Mouse (Mus musculus): ENCODE data around the gene Tsc22d3. TPM values are rescaled to one million over a fixed set of nuclear protein-coding genes. Genes with fewer than 3 reads are reported as not detected.

The Tsc22d3 gene
- polyA plus RNA-seq, 1 experiment from 2014 or later = 104 TPM

- ATAC-seq = no peak
- H3K4me2 ChIP-seq (ENCODE audit: low read length) = no peak overlapping the region
- no peak overlapping the region for H3K27ac ChIP-seq (ENCODE audit: low read length)
Measured at GRCm38 (mm10) chrX:140538649-140539048, 61.8 kb downstream of the Tsc22d3 start.

GRCm38 (mm10) chrX:140537662-140538061 is 62.8 kb downstream of the Tsc22d3 start:
- H3K9ac ChIP-seq (replicated peaks; ENCODE audit: low read depth, low read length) = no peak overlapping the region
- H3K4me2 ChIP-seq (ENCODE audit: low read length) = no peak overlapping the region
- no peaks in the 10 kb centered on the region for H3K27me3 ChIP-seq (replicated peaks; ENCODE audit: control insufficient read depth, insufficient read depth, low read length)
- no peaks in the 10 kb centered on the region for H3K36me3 ChIP-seq (ENCODE audit: control insufficient read depth, insufficient read depth)
- H3K27ac ChIP-seq (ENCODE audit: low read length) = no peak overlapping the region
- H3K4me3 ChIP-seq (replicated peaks; ENCODE audit: low read length) = no peak overlapping the region
- peaks cover 6% of the 10 kb centered on the region; the same call in 1 of the 2 replicates for H3K4me1 ChIP-seq (replicated peaks; ENCODE audit: control insufficient read depth, insufficient read depth, low read length)
- WGBS = 50% methylated on average over 6 of the region's 6 CpGs
- no peaks in the 10 kb centered on the region for H3K9me3 ChIP-seq (ENCODE audit: control insufficient read depth, low read length)
- ATAC-seq = no peak

More at GRCm38 (mm10) chrX:140538649-140539048, 61.8 kb downstream of the Tsc22d3 start:
- Histone ChIP-seq H3K4me1 (replicated peaks; ENCODE audit: control insufficient read depth, insufficient read depth, low read length) (peaks cover 6% of the 10 kb centered on the region; the same call in 1 of the 2 replicates), H3K36me3 (ENCODE audit: control insufficient read depth, insufficient read depth) (no peaks in the 10 kb centered on the region), H3K9me3 (ENCODE audit: control insufficient read depth, low read length) (no peaks in the 10 kb centered on the region), H3K9ac (replicated peaks; ENCODE audit: low read depth, low read length) (no peak overlapping the region), H3K4me3 (replicated peaks; ENCODE audit: low read length) (no peak overlapping the region), H3K27me3 (replicated peaks; ENCODE audit: control insufficient read depth, insufficient read depth, low read length) (no peaks in the 10 kb centered on the region)
- WGBS = 79% methylated on average over 2 of the region's 2 CpGs

GRCm38 (mm10) chrX:140535487-140535886 is 65.0 kb downstream of the Tsc22d3 start:
- no peak overlapping the region for H3K27ac ChIP-seq (ENCODE audit: low read length)
- H3K4me1 ChIP-seq (replicated peaks; ENCODE audit: control insufficient read depth, insufficient read depth, low read length) = no peaks in the 10 kb centered on the region
- H3K9ac ChIP-seq (replicated peaks; ENCODE audit: low read depth, low read length) = no peak overlapping the region
- no peak overlapping the region for H3K4me3 ChIP-seq (replicated peaks; ENCODE audit: low read length)
- H3K27me3 ChIP-seq (replicated peaks; ENCODE audit: control insufficient read depth, insufficient read depth, low read length) = no peaks in the 10 kb centered on the region
- no peaks in the 10 kb centered on the region for H3K9me3 ChIP-seq (ENCODE audit: control insufficient read depth, low read length)
- H3K36me3 ChIP-seq (ENCODE audit: control insufficient read depth, insufficient read depth) = no peaks in the 10 kb centered on the region
- no peak for ATAC-seq
- 62% methylated on average over 1 of the region's 1 CpGs for WGBS
- no peak overlapping the region for H3K4me2 ChIP-seq (ENCODE audit: low read length)

- Histone ChIP-seq H3K9ac (replicated peaks; ENCODE audit: low read depth, low read length) (no peak overlapping the region), H3K27me3 (replicated peaks; ENCODE audit: control insufficient read depth, insufficient read depth, low read length) (no peaks in the 10 kb centered on the region), H3K4me3 (replicated peaks; ENCODE audit: low read length) (no peak overlapping the region), H3K36me3 (ENCODE audit: control insufficient read depth, insufficient read depth) (no peaks in the 10 kb centered on the region), H3K9me3 (ENCODE audit: control insufficient read depth, low read length) (no peaks in the 10 kb centered on the region), H3K4me2 (ENCODE audit: low read length) (no peak overlapping the region), H3K27ac (ENCODE audit: low read length) (no peak overlapping the region), H3K4me1 (replicated peaks; ENCODE audit: control insufficient read depth, insufficient read depth, low read length) (no peaks in the 10 kb centered on the region)
- WGBS = 56% methylated on average over 3 of the region's 3 CpGs
- no peak for ATAC-seq
Measured at GRCm38 (mm10) chrX:140534306-140534705, 66.2 kb downstream of the Tsc22d3 start.

GRCm38 (mm10) chrX:140532325-140532724 is 68.1 kb downstream of the Tsc22d3 start:
- Histone ChIP-seq H3K36me3 (ENCODE audit: control insufficient read depth, insufficient read depth) (no peaks in the 10 kb centered on the region), H3K4me1 (replicated peaks; ENCODE audit: control insufficient read depth, insufficient read depth, low read length) (no peaks in the 10 kb centered on the region), H3K9ac (replicated peaks; ENCODE audit: low read depth, low read length) (no peak overlapping the region), H3K27me3 (replicated peaks; ENCODE audit: control insufficient read depth, insufficient read depth, low read length) (no peaks in the 10 kb centered on the region), H3K27ac (ENCODE audit: low read length) (no peak overlapping the region), H3K4me3 (replicated peaks; ENCODE audit: low read length) (no peak overlapping the region), H3K9me3 (ENCODE audit: control insufficient read depth, low read length) (no peaks in the 10 kb centered on the region), H3K4me2 (ENCODE audit: low read length) (no peak overlapping the region)
- 84% methylated on average over 6 of the region's 6 CpGs for WGBS
- no peak for ATAC-seq

- Histone ChIP-seq H3K4me3 (replicated peaks; ENCODE audit: low read length) (no peak overlapping the region), H3K4me1 (replicated peaks; ENCODE audit: control insufficient read depth, insufficient read depth, low read length) (no peaks in the 10 kb centered on the region), H3K9ac (replicated peaks; ENCODE audit: low read depth, low read length) (no peak overlapping the region), H3K4me2 (ENCODE audit: low read length) (no peak overlapping the region), H3K36me3 (ENCODE audit: control insufficient read depth, insufficient read depth) (no peaks in the 10 kb centered on the region), H3K27ac (ENCODE audit: low read length) (no peak overlapping the region), H3K27me3 (replicated peaks; ENCODE audit: control insufficient read depth, insufficient read depth, low read length) (no peaks in the 10 kb centered on the region), H3K9me3 (ENCODE audit: control insufficient read depth, low read length) (no peaks in the 10 kb centered on the region)
- WGBS = 98% methylated on average over 2 of the region's 2 CpGs
- ATAC-seq = no peak
Measured at GRCm38 (mm10) chrX:140531356-140531755, 69.1 kb downstream of the Tsc22d3 start.

- Histone ChIP-seq H3K4me2 (ENCODE audit: low read length) (no peak overlapping the region), H3K36me3 (ENCODE audit: control insufficient read depth, insufficient read depth) (no peaks in the 10 kb centered on the region), H3K27me3 (replicated peaks; ENCODE audit: control insufficient read depth, insufficient read depth, low read length) (no peaks in the 10 kb centered on the region), H3K4me1 (replicated peaks; ENCODE audit: control insufficient read depth, insufficient read depth, low read length) (no peaks in the 10 kb centered on the region), H3K9me3 (ENCODE audit: control insufficient read depth, low read length) (no peaks in the 10 kb centered on the region), H3K9ac (replicated peaks; ENCODE audit: low read depth, low read length) (no peak overlapping the region), H3K27ac (ENCODE audit: low read length) (no peak overlapping the region), H3K4me3 (replicated peaks; ENCODE audit: low read length) (no peak overlapping the region)
- ATAC-seq = no peak
- WGBS = 88% methylated on average over 5 of the region's 5 CpGs
Measured at GRCm38 (mm10) chrX:140530632-140531031, 69.8 kb downstream of the Tsc22d3 start.

GRCm38 (mm10) chrX:140529074-140529561 is 71.3 kb downstream of the Tsc22d3 start:
- no peak overlapping the region for H3K4me3 ChIP-seq (replicated peaks; ENCODE audit: low read length)
- H3K4me1 ChIP-seq (replicated peaks; ENCODE audit: control insufficient read depth, insufficient read depth, low read length) = no peaks in the 10 kb centered on the region
- H3K36me3 ChIP-seq (ENCODE audit: control insufficient read depth, insufficient read depth) = no peaks in the 10 kb centered on the region
- no peak for ATAC-seq
- H3K4me2 ChIP-seq (ENCODE audit: low read length) = no peak overlapping the region
- no peak overlapping the region for H3K27ac ChIP-seq (ENCODE audit: low read length)
- no peak overlapping the region for H3K9ac ChIP-seq (replicated peaks; ENCODE audit: low read depth, low read length)
- 84% methylated on average over 5 of the region's 5 CpGs for WGBS
- no peaks in the 10 kb centered on the region for H3K27me3 ChIP-seq (replicated peaks; ENCODE audit: control insufficient read depth, insufficient read depth, low read length)
- no peaks in the 10 kb centered on the region for H3K9me3 ChIP-seq (ENCODE audit: control insufficient read depth, low read length)

GRCm38 (mm10) chrX:140527231-140527630 is 73.2 kb downstream of the Tsc22d3 start:
- no peak for ATAC-seq
- Histone ChIP-seq H3K9me3 (ENCODE audit: control insufficient read depth, low read length) (no peaks in the 10 kb centered on the region), H3K27ac (ENCODE audit: low read length) (no peak overlapping the region), H3K4me1 (replicated peaks; ENCODE audit: control insufficient read depth, insufficient read depth, low read length) (no peaks in the 10 kb centered on the region), H3K4me2 (ENCODE audit: low read length) (no peak overlapping the region), H3K4me3 (replicated peaks; ENCODE audit: low read length) (no peak overlapping the region), H3K27me3 (replicated peaks; ENCODE audit: control insufficient read depth, insufficient read depth, low read length) (no peaks in the 10 kb centered on the region), H3K9ac (replicated peaks; ENCODE audit: low read depth, low read length) (no peak overlapping the region), H3K36me3 (ENCODE audit: control insufficient read depth, insufficient read depth) (no peaks in the 10 kb centered on the region)
- 63% methylated on average over 6 of the region's 6 CpGs for WGBS

GRCm38 (mm10) chrX:140526253-140526618 is 74.2 kb downstream of the Tsc22d3 start:
- WGBS = 89% methylated on average over 5 of the region's 5 CpGs
- no peak overlapping the region for H3K4me3 ChIP-seq (replicated peaks; ENCODE audit: low read length)
- H3K9ac ChIP-seq (replicated peaks; ENCODE audit: low read depth, low read length) = no peak overlapping the region
- H3K27ac ChIP-seq (ENCODE audit: low read length) = no peak overlapping the region
- no peaks in the 10 kb centered on the region for H3K9me3 ChIP-seq (ENCODE audit: control insufficient read depth, low read length)
- H3K4me1 ChIP-seq (replicated peaks; ENCODE audit: control insufficient read depth, insufficient read depth, low read length) = no peaks in the 10 kb centered on the region
- no peaks in the 10 kb centered on the region for H3K36me3 ChIP-seq (ENCODE audit: control insufficient read depth, insufficient read depth)
- H3K27me3 ChIP-seq (replicated peaks; ENCODE audit: control insufficient read depth, insufficient read depth, low read length) = no peaks in the 10 kb centered on the region; the same call in 1 of the 2 replicates
- no peak overlapping the region for H3K4me2 ChIP-seq (ENCODE audit: low read length)
- ATAC-seq = no peak

All from forebrain, embryonic 16.5 days (tissue).